Mouse (Mus musculus) large intestine, adult 2 months (tissue): ENCODE data around the gene Oca2. TPM values are rescaled to one million over a fixed set of nuclear protein-coding genes. Genes with fewer than 3 reads are reported as not detected.

Experiments
- polyA plus RNA-seq: library from polyadenylated mRNA; depleted of rRNA; stranded (reverse); fragments of >200 nt; gene quantifications from 2 replicates; pipeline ENCODE4 v1.2.3, GENCODE M21; 2012; rRNA removed

Gene Oca2
- polyA plus RNA-seq, 1 experiment, result not detected

Other genes starting within 250 kb of the Oca2 start
- gene Nipa1, start 219.8 kb upstream of the Oca2 start, polyA plus RNA-seq, result 1.5 and 1.7 TPM in 2 replicates
- gene Herc2, start 189.6 kb upstream of the Oca2 start, polyA plus RNA-seq, result 12.4 and 19.8 TPM in 2 replicates